Mouse (Mus musculus): ENCODE data around the gene Ppil1.

- TF ChIP-seq ZNF384 (IDR thresholded peaks at IDR 0.05; ENCODE audit: low read depth, low read length) (no peak), CTCF (IDR thresholded peaks at IDR 0.05 in 2 of 3, conservative IDR thresholded peaks at IDR 0.05 in 1 of 3; ENCODE audit: control insufficient read depth in 1 of 3, insufficient read depth in 1 of 3, low read depth in 2 of 3, low read length in 3 of 3, poor library complexity in 1 of 3, severe bottlenecking in 1 of 3) (no peak), POLR2AphosphoS2 (IDR thresholded peaks at IDR 0.05; ENCODE audit: low read length) (no peak), MAFK (IDR thresholded peaks at IDR 0.05; ENCODE audit: borderline replicate concordance, low read depth, low read length) (no peak), KAT2A (conservative IDR thresholded peaks at IDR 0.05; ENCODE audit: low read depth, low read length) (no peak), TBP (IDR thresholded peaks at IDR 0.05; ENCODE audit: low read depth, low read length) (no peak), MAX (IDR thresholded peaks at IDR 0.05; ENCODE audit: low read length) (no peak), SMC3 (IDR thresholded peaks at IDR 0.05; ENCODE audit: low read depth, low read length) (no peak), UBTF (IDR thresholded peaks at IDR 0.05; ENCODE audit: borderline replicate concordance, insufficient read depth, low read depth, low read length) (no peak), GATA1 (IDR thresholded peaks at IDR 0.05; ENCODE audit: low read depth, low read length) (no peak)
Observed at GRCm38 (mm10) chr17:29280422-29280821, 16.4 kb upstream of the Ppil1 start.

All from MEL (cell line).